Mouse (Mus musculus) 416B (cell line): ENCODE measurements at regions not wholly inside any gene's neighbourhood (a gene's known extent, or its start where the extent isn't known, plus 50 kb on each side); places are given as distances from the start of the nearest gene placed in this dataset.

ENCODE experiments used
- DNase-seq: peaks from one replicate; pipeline ENCODE4 v3.0.0; 2011; ENCODE audit warnings: low read depth

DNA sequence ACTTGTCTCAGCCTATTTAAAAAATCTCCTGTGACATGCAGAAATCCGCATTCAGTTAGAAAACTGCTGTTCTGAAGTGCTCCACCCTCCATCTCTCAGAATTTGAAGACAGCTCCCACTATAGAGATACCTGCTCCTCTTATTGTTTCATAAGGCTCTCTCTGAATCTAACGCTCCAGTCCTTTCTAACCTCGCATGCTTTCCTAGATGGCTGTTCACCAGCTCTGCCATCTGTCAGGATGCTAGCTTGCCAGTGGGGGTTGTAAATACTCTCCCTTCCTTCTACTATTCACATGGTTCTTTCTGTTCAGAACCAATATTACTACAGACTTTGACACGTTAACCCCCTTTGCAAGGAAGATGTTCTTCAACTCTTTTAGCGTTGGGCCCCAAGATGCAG is 123.3 kb upstream of the Gm10801 start:
- no peak for DNase-seq

DNA sequence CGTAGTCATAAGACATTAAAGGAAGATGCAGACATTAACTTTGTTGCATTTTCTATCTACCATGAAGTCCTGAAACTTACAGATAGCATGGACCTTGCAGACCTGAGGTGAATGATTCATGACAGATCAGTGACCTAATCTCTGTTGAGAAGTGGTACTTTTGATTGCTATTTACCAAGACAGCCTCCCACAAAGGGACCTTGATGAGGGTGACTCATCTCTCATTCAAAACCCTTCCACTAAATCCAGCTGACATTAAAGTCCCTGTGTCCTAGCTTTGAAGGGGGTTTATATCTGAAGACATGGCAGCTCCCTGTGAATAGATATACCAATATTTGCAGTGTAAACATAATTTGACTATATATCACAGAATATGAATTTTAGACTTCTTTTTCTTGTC is 96.2 kb upstream of the Gm10801 start:
- peak; percentile 5 for DNase-seq
